Mouse (Mus musculus): Measurements from ENCODE around the gene Abca12.

Gene Abca12

GRCm38 (mm10) chr1:71195333-71195732 lies 219.4 kb downstream of the Abca12 start:
- no peak for DNase-seq (ENCODE audit: low read depth, low spot score)

GRCm38 (mm10) chr1:71193931-71194330 lies 220.8 kb downstream of the Abca12 start:
- no peak for DNase-seq (ENCODE audit: low read depth, low spot score)
